Comparison of ENCODE assay signal across 21 mouse cellular contexts in genomic region chr13:21906301-21906700, GRCm38 (mm10). TPM values are rescaled to one million over a fixed set of nuclear protein-coding genes. Genes with fewer than 3 reads are reported as not detected.
A peak's percentile ranks its signal among the peaks of the same experiment; 100 is the strongest.
DNase-seq lines count a peak whose midpoint lies in the region; ATAC-seq lines count a peak whose summit lies in the region.
"Had no signal": no experiment of that assay in that cellular context is flagged by ENCODE, and none has a peak within 500 bp of the region (broad histone marks: within the 10 kb centered on the region; RNA-seq: fewer than 3 reads in every experiment).

No protein-coding gene starts in this region.

- H3K9ac ChIP-seq in hindbrain, embryonic 13.5 days, result no peak overlapping the region
- H3K9ac ChIP-seq in liver, embryonic 13.5 days, result peak overlapping the region; percentile 49
- H3K9ac ChIP-seq: limb, embryonic 15.5 days; neural tube, embryonic 15.5 days had no signal

- no peaks in the 10 kb centered on the region for H3K36me3 ChIP-seq in erythroblast, embryonic 14.5 days (ENCODE audit: control insufficient read depth)
- H3K36me3 ChIP-seq in hindbrain, embryonic 10.5 days, result no peaks in the 10 kb centered on the region
- no peaks in the 10 kb centered on the region for H3K36me3 ChIP-seq in hindbrain, embryonic 13.5 days
- H3K36me3 ChIP-seq in liver, embryonic 13.5 days, result no peaks in the 10 kb centered on the region
- H3K36me3 ChIP-seq: limb, embryonic 15.5 days; neural tube, embryonic 15.5 days had no signal

- H3K4me1 ChIP-seq in erythroblast, embryonic 14.5 days (ENCODE audit: control insufficient read depth), result peaks cover 35% of the 10 kb centered on the region
- H3K4me1 ChIP-seq in hindbrain, embryonic 10.5 days (replicated peaks), result peaks cover 6% of the 10 kb centered on the region; the same call in 1 of the 2 replicates
- H3K4me1 ChIP-seq in hindbrain, embryonic 13.5 days (replicated peaks), result no peaks in the 10 kb centered on the region
- peaks cover 50% of the 10 kb centered on the region for H3K4me1 ChIP-seq in liver, embryonic 13.5 days (replicated peaks)

- no peak for DNase-seq in hindbrain, embryonic 10.5 days (ENCODE audit: low spot score)
- peak; percentile 68 for DNase-seq in ES-CJ7 (ENCODE audit: low read depth, low spot score)
- no peak for DNase-seq in liver, embryonic 13.5 days
- no peak for DNase-seq in lung, postnatal 10 days
- no peak for DNase-seq in layer of hippocampus, adult 9-10 months (ENCODE audit: low spot score)
- DNase-seq: adrenal gland, postnatal 10 days; cerebellum, adult 8-10 months; cerebellum, postnatal 36 days; gastrocnemius, postnatal 10 days; kidney, postnatal 25 days; layer of hippocampus, adult 9-11 months; right cerebral cortex, adult 18-20 months; right cerebral cortex, postnatal 4 days; thymus, postnatal 36 days had no signal

- H3K4me3 ChIP-seq in erythroblast, embryonic 14.5 days (replicated peaks), result peak overlapping the region; percentile 54
- peak overlapping the region; percentile 50; the same call in 1 of the 2 replicates for H3K4me3 ChIP-seq in hindbrain, embryonic 10.5 days
- H3K4me3 ChIP-seq in hindbrain, embryonic 13.5 days, result no peak overlapping the region
- H3K4me3 ChIP-seq in liver, embryonic 13.5 days (replicated peaks), result peak overlapping the region; percentile 58
- H3K4me3 ChIP-seq: limb, embryonic 15.5 days; neural tube, embryonic 15.5 days had no signal

- no peaks in the 10 kb centered on the region for H3K27me3 ChIP-seq in erythroblast, embryonic 14.5 days (ENCODE audit: control insufficient read depth)
- H3K27me3 ChIP-seq in hindbrain, embryonic 10.5 days (ENCODE audit: insufficient read depth, poor library complexity, severe bottlenecking), result no peaks in the 10 kb centered on the region
- peaks cover 24% of the 10 kb centered on the region; the same call in 1 of the 2 replicates for H3K27me3 ChIP-seq in hindbrain, embryonic 13.5 days
- H3K27me3 ChIP-seq in liver, embryonic 13.5 days, result no peaks in the 10 kb centered on the region

- H3K27ac ChIP-seq in hindbrain, embryonic 10.5 days, result no peak overlapping the region
- H3K27ac ChIP-seq in hindbrain, embryonic 13.5 days, result no peak overlapping the region
- no peak overlapping the region for H3K27ac ChIP-seq in liver, embryonic 13.5 days
- H3K27ac ChIP-seq: limb, embryonic 15.5 days; neural tube, embryonic 15.5 days had no signal

- no peak overlapping the region for H3K4me2 ChIP-seq in hindbrain, embryonic 13.5 days
- peak overlapping the region; percentile 69 for H3K4me2 ChIP-seq in liver, embryonic 13.5 days
- H3K4me2 ChIP-seq: limb, embryonic 15.5 days had no signal

- H3K9me3 ChIP-seq in erythroblast, embryonic 14.5 days (ENCODE audit: control insufficient read depth, low read length), result no peaks in the 10 kb centered on the region
- no peaks in the 10 kb centered on the region for H3K9me3 ChIP-seq in hindbrain, embryonic 10.5 days
- H3K9me3 ChIP-seq in hindbrain, embryonic 13.5 days, result no peaks in the 10 kb centered on the region
- no peaks in the 10 kb centered on the region for H3K9me3 ChIP-seq in liver, embryonic 13.5 days (replicated peaks)
- H3K9me3 ChIP-seq: limb, embryonic 15.5 days; neural tube, embryonic 15.5 days had no signal

- no peak for ATAC-seq in erythroblast, adult 5-6 weeks (replicated peaks; ENCODE audit: low FRiP score, poor library complexity, severe bottlenecking)
- no peak for ATAC-seq in hindbrain, embryonic 13.5 days (ENCODE audit: low FRiP score)
- no peak for ATAC-seq in liver, embryonic 13.5 days (ENCODE audit: low read depth)
- ATAC-seq: forebrain, embryonic 14.5 days; intestine, postnatal 0 days had no signal

- WGBS in hindbrain, embryonic 10.5 days, result 28% methylated on average over 7 of the region's 7 CpGs
- 37% methylated on average over 7 of the region's 7 CpGs for WGBS in hindbrain, embryonic 13.5 days
- WGBS in liver, embryonic 13.5 days (ENCODE audit: insufficient replicate concordance), result 23% methylated on average over 7 of the region's 7 CpGs

RNA-seq across cellular contexts. Expression of gene Zfp184, which starts 38.6 kb away (rescaled TPM):
- not detected in 2 replicates for polyA plus RNA-seq in erythroblast, embryonic 14.5 days (2012)
- total RNA-seq in erythroblast, adult 5-6 weeks (2015; ENCODE audit: low replicate concordance), result 0.19 and 2.9 TPM in 2 replicates
- 0.34 and 2.5 TPM in 2 replicates for total RNA-seq in erythroblast, adult 5-6 weeks (2017; ENCODE audit: low replicate concordance)
- 20.6 and 24.7 TPM in 2 replicates for polyA plus RNA-seq in hindbrain, embryonic 10.5 days (2016; fragmentation: Nextera tagmentation; extraction: Ambion mirVana)
- 16.8 and 19.9 TPM in 2 replicates for polyA plus RNA-seq in hindbrain, embryonic 13.5 days (2015; fragmentation: Nextera tagmentation; extraction: Ambion mirVana)
- 0.89 and 1.0 TPM in 2 replicates for polyA plus RNA-seq in liver, embryonic 13.5 days (2015; fragmentation: Nextera tagmentation; extraction: Ambion mirVana)
